Mouse (Mus musculus) brain, embryonic 14.5 days (tissue): ENCODE data around the gene Rbmxl2.

ENCODE experiments used
- CTCF ChIP-seq: fragments of 200-500 bp; IDR thresholded peaks from 2 replicates; pipeline ENCODE4 v1.5.1; 2012; ENCODE audit warnings: inconsistent platforms, mild to moderate bottlenecking, moderate library complexity, borderline replicate concordance; ENCODE audit not compliant: insufficient read depth, insufficient read length; ENCODE audit errors: extremely low read depth
- POLR2A ChIP-seq: fragments of 200-500 bp; IDR thresholded peaks from 2 replicates; pipeline ENCODE4 v1.6.1; 2012; ENCODE audit warnings: mild to moderate bottlenecking, inconsistent platforms, borderline replicate concordance; ENCODE audit not compliant: poor library complexity, insufficient read depth, insufficient read length, severe bottlenecking; ENCODE audit errors: extremely low read depth

GRCm38 (mm10) chr7:107201817-107202216 lies 7.4 kb upstream of the Rbmxl2 start:
- TF ChIP-seq CTCF: no peak
- no peak for TF ChIP-seq POLR2A
